ENCODE assay signal across 19 mouse cellular contexts in genomic region chr16:96970412-96970811, GRCm38 (mm10).
A peak's percentile ranks its signal among the peaks of the same experiment; 100 is the strongest.
DNase-seq lines count a peak whose midpoint lies in the region; ATAC-seq lines count a peak whose summit lies in the region.
"Had no signal": no experiment of that assay in that cellular context is flagged by ENCODE, and none has a peak within 500 bp of the region (broad histone marks: within the 10 kb centered on the region; RNA-seq: fewer than 3 reads in every experiment).

No protein-coding gene starts in this region.

- H3K27ac ChIP-seq in hindbrain, embryonic 14.5 days, result peak overlapping the region; percentile 75
- no peak overlapping the region for H3K27ac ChIP-seq in hindbrain, embryonic 11.5 days (ENCODE audit: low read depth, low read length)
- H3K27ac ChIP-seq in neural tube, embryonic 13.5 days (replicated peaks), result peak overlapping the region; percentile 81; the same call in 1 of the 2 replicates
- peak overlapping the region; percentile 81 for H3K27ac ChIP-seq in midbrain, embryonic 15.5 days
- H3K27ac ChIP-seq: limb, embryonic 12.5 days; neural tube, embryonic 12.5 days had no signal

- ATAC-seq in hindbrain, embryonic 14.5 days (ENCODE audit: low FRiP score), result no peak
- ATAC-seq in hindbrain, embryonic 11.5 days (ENCODE audit: low FRiP score), result no peak
- no peak for ATAC-seq in neural tube, embryonic 13.5 days (ENCODE audit: low read depth)
- no peak for ATAC-seq in midbrain, embryonic 15.5 days (replicated peaks)
- ATAC-seq: lung, postnatal 0 days had no signal

- H3K4me2 ChIP-seq in hindbrain, embryonic 14.5 days (replicated peaks), result no peak overlapping the region
- H3K4me2 ChIP-seq in hindbrain, embryonic 11.5 days (replicated peaks; ENCODE audit: low read depth, low read length), result no peak overlapping the region
- H3K4me2 ChIP-seq in neural tube, embryonic 13.5 days, result no peak overlapping the region
- no peak overlapping the region for H3K4me2 ChIP-seq in midbrain, embryonic 15.5 days
- H3K4me2 ChIP-seq: limb, embryonic 12.5 days; neural tube, embryonic 12.5 days had no signal

- H3K9ac ChIP-seq in hindbrain, embryonic 14.5 days, result no peak overlapping the region
- H3K9ac ChIP-seq in hindbrain, embryonic 11.5 days (ENCODE audit: low read depth, low read length), result no peak overlapping the region
- H3K9ac ChIP-seq in neural tube, embryonic 13.5 days, result no peak overlapping the region
- no peak overlapping the region for H3K9ac ChIP-seq in midbrain, embryonic 15.5 days
- H3K9ac ChIP-seq: limb, embryonic 12.5 days; neural tube, embryonic 12.5 days had no signal

- H3K4me3 ChIP-seq in hindbrain, embryonic 14.5 days (replicated peaks; ENCODE audit: low read length), result no peak overlapping the region
- no peak overlapping the region for H3K4me3 ChIP-seq in hindbrain, embryonic 11.5 days (ENCODE audit: low read depth, low read length)
- H3K4me3 ChIP-seq in neural tube, embryonic 13.5 days, result no peak overlapping the region
- no peak overlapping the region for H3K4me3 ChIP-seq in midbrain, embryonic 15.5 days
- H3K4me3 ChIP-seq: limb, embryonic 12.5 days; neural tube, embryonic 12.5 days had no signal

- peaks cover 21% of the 10 kb centered on the region for H3K4me1 ChIP-seq in hindbrain, embryonic 14.5 days (replicated peaks; ENCODE audit: control insufficient read depth, insufficient read depth, low read length)
- no peaks in the 10 kb centered on the region for H3K4me1 ChIP-seq in hindbrain, embryonic 11.5 days (replicated peaks; ENCODE audit: control insufficient read depth, insufficient read depth, low read length)
- H3K4me1 ChIP-seq in neural tube, embryonic 13.5 days (replicated peaks), result 0 out of 2 replicates have a peak, but pooled peaks cover 15% of the 10 kb centered on the region
- H3K4me1 ChIP-seq in midbrain, embryonic 15.5 days, result peaks cover 55% of the 10 kb centered on the region
- H3K4me1 ChIP-seq: limb, embryonic 12.5 days; neural tube, embryonic 12.5 days had no signal

- no peak for DNase-seq in hindbrain, embryonic 14.5 days (ENCODE audit: low spot score)
- DNase-seq in hindbrain, embryonic 11.5 days (ENCODE audit: low spot score), result no peak
- no peak for DNase-seq in neural tube, embryonic 10.5 days (ENCODE audit: extremely low spot score, low spot score)
- DNase-seq in left cerebral cortex, adult 11 months (ENCODE audit: low spot score), result no peak
- no peak for DNase-seq in layer of hippocampus, adult 8-10 months (ENCODE audit: low spot score in 2 of 2)
- DNase-seq: cerebellum, adult 11 months; cerebellum, adult 9-11 months; gastrocnemius, postnatal 25 days; heart, adult 18-20 months; kidney, adult 2 months; kidney, postnatal 10 days; right cerebral cortex, adult 18-20 months; right cerebral cortex, postnatal 4 days; thymus, postnatal 25 days had no signal

- 77% methylated on average over 2 of the region's 2 CpGs for WGBS in hindbrain, embryonic 14.5 days
- WGBS in hindbrain, embryonic 11.5 days, result 90% methylated on average over 2 of the region's 2 CpGs
- WGBS in neural tube, embryonic 13.5 days, result 83% methylated on average over 2 of the region's 2 CpGs
- WGBS in midbrain, embryonic 15.5 days, result 59% methylated on average over 2 of the region's 2 CpGs

- no peaks in the 10 kb centered on the region for H3K27me3 ChIP-seq in hindbrain, embryonic 14.5 days (ENCODE audit: control insufficient read depth, insufficient read depth, low read length)
- no peaks in the 10 kb centered on the region for H3K27me3 ChIP-seq in hindbrain, embryonic 11.5 days (ENCODE audit: control insufficient read depth, insufficient read depth, low read length)
- no peaks in the 10 kb centered on the region for H3K27me3 ChIP-seq in neural tube, embryonic 13.5 days
- H3K27me3 ChIP-seq in midbrain, embryonic 15.5 days (replicated peaks), result no peaks in the 10 kb centered on the region
- H3K27me3 ChIP-seq: limb, embryonic 12.5 days; neural tube, embryonic 12.5 days had no signal

- no peaks in the 10 kb centered on the region for H3K36me3 ChIP-seq in hindbrain, embryonic 14.5 days (replicated peaks; ENCODE audit: control insufficient read depth, insufficient read depth)
- H3K36me3 ChIP-seq in hindbrain, embryonic 11.5 days (ENCODE audit: control insufficient read depth, insufficient read depth, low read length), result no peaks in the 10 kb centered on the region
- H3K36me3 ChIP-seq in neural tube, embryonic 13.5 days, result no peaks in the 10 kb centered on the region
- H3K36me3 ChIP-seq in midbrain, embryonic 15.5 days (replicated peaks), result no peaks in the 10 kb centered on the region
- H3K36me3 ChIP-seq: limb, embryonic 12.5 days; neural tube, embryonic 12.5 days had no signal

- no peaks in the 10 kb centered on the region for H3K9me3 ChIP-seq in hindbrain, embryonic 14.5 days (ENCODE audit: control insufficient read depth, low read length)
- no peaks in the 10 kb centered on the region for H3K9me3 ChIP-seq in hindbrain, embryonic 11.5 days (ENCODE audit: control insufficient read depth, low read length)
- no peaks in the 10 kb centered on the region for H3K9me3 ChIP-seq in neural tube, embryonic 13.5 days
- H3K9me3 ChIP-seq in midbrain, embryonic 15.5 days, result no peaks in the 10 kb centered on the region
- H3K9me3 ChIP-seq: limb, embryonic 12.5 days; neural tube, embryonic 12.5 days had no signal
